Mouse (Mus musculus): ENCODE data around the gene Clcf1. TPM values are rescaled to one million over a fixed set of nuclear protein-coding genes. Genes with fewer than 3 reads are reported as not detected.

Gene Clcf1
- polyA plus RNA-seq, 1 experiment from 2014 or later = 2.5 TPM

DNA sequence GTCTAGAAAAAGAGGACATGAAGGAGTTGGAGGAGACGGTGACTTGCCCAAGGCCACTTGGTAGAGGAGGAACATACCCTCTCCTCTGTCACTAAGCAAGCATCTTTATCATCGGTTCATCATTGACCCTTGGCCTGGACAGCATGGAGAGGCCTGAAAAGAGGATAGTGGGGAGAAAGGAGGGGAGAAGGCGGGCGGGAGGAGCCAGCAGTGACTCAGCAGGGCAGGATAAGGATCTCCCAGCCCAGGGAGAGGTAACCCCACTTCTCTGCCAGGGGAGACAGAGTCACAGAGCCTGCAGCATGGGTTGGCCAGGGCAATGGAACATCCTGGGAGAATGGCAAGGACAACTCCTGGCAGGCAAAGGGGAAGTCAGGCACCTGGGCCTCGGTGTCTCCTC, 5.5 kb upstream of the Clcf1 start:
- Histone ChIP-seq H3K9me3 (replicated peaks; ENCODE audit: control insufficient read depth, low read length) (no peaks in the 10 kb centered on the region), H3K4me2 (no peak overlapping the region), H3K4me1 (ENCODE audit: control insufficient read depth, insufficient read depth, low read length) (peaks cover 12% of the 10 kb centered on the region), H3K27ac (ENCODE audit: low read depth, low read length) (no peak overlapping the region), H3K27me3 (ENCODE audit: control insufficient read depth, insufficient read depth, low read length) (peaks cover 37% of the 10 kb centered on the region), H3K4me3 (ENCODE audit: low read depth, low read length) (no peak overlapping the region), H3K36me3 (ENCODE audit: control insufficient read depth, insufficient read depth, low read length) (no peaks in the 10 kb centered on the region), H3K9ac (ENCODE audit: low read depth, low read length) (no peak overlapping the region)
- WGBS (ENCODE audit: insufficient replicate concordance) = 69% methylated on average over 5 of the region's 5 CpGs
- ATAC-seq (replicated peaks; ENCODE audit: insufficient number of reproducible peaks, low FRiP score, low TSS enrichment) = no peak

- no peak overlapping the region for H3K4me2 ChIP-seq
- no peak for ATAC-seq (replicated peaks; ENCODE audit: insufficient number of reproducible peaks, low FRiP score, low TSS enrichment)
- no peaks in the 10 kb centered on the region for H3K36me3 ChIP-seq (ENCODE audit: control insufficient read depth, insufficient read depth, low read length)
- no peak overlapping the region for H3K27ac ChIP-seq (ENCODE audit: low read depth, low read length)
- no peak overlapping the region for H3K4me3 ChIP-seq (ENCODE audit: low read depth, low read length)
- H3K4me1 ChIP-seq (ENCODE audit: control insufficient read depth, insufficient read depth, low read length) = peaks cover 34% of the 10 kb centered on the region
- peaks cover 62% of the 10 kb centered on the region for H3K27me3 ChIP-seq (ENCODE audit: control insufficient read depth, insufficient read depth, low read length)
- no peaks in the 10 kb centered on the region for H3K9me3 ChIP-seq (replicated peaks; ENCODE audit: control insufficient read depth, low read length)
- WGBS (ENCODE audit: insufficient replicate concordance) = 27% methylated on average over 4 of the region's 4 CpGs
- no peak overlapping the region for H3K9ac ChIP-seq (ENCODE audit: low read depth, low read length)
Measured at GRCm38 (mm10) chr19:4211891-4212588, 2.0 kb upstream of the Clcf1 start.

- Histone ChIP-seq H3K4me3 (ENCODE audit: low read depth, low read length) (peak overlapping the region; percentile 67; the same call in 1 of the 2 replicates), H3K36me3 (ENCODE audit: control insufficient read depth, insufficient read depth, low read length) (no peaks in the 10 kb centered on the region), H3K27ac (ENCODE audit: low read depth, low read length) (no peak overlapping the region), H3K4me2 (peak overlapping the region; percentile 100), H3K9ac (ENCODE audit: low read depth, low read length) (no peak overlapping the region; the same call in 1 of the 2 replicates), H3K4me1 (ENCODE audit: control insufficient read depth, insufficient read depth, low read length) (peaks cover 35% of the 10 kb centered on the region), H3K27me3 (ENCODE audit: control insufficient read depth, insufficient read depth, low read length) (peaks cover 69% of the 10 kb centered on the region), H3K9me3 (replicated peaks; ENCODE audit: control insufficient read depth, low read length) (no peaks in the 10 kb centered on the region)
- 6% methylated on average over 9 of the region's 9 CpGs for WGBS (ENCODE audit: insufficient replicate concordance)
- ATAC-seq (replicated peaks; ENCODE audit: insufficient number of reproducible peaks, low FRiP score, low TSS enrichment) = no peak
Measured at GRCm38 (mm10) chr19:4213524-4213974, 489 bp upstream of the Clcf1 start.

DNA sequence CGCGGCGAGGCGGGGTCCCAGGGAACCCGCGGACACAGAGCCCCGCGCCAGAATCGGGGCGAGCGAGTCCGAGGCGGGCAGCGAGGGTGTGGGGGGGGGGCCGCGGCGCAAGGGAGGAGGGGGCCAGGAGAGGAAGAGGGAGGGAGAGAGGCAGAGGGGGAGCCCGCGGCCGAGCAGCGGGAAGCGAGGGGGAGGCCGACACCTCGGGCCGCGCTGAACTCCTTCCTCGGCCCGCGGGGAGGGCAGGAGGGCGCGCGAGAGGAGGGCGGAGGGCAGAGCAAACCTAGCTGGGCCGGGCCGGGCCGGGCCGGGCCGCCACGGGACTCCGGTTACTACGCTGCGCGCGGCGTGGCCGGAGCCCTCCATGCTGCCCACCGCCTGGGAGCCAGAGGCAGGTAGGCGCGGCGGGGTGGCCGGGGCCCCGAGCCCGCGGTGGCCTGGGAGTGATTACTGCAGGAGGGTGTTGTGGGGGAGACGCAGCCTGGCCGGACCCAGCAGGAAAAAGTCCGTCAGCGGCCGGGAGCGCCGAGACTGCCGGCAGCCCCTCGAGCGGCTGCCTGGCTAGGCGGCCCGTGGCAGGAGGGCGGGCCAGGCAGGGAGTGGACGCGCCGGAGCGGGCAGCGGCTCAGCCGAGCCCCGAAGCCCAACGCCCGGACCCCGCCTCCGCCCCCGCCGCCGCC, 873 bp downstream of the Clcf1 start:
- 0% methylated on average over 43 of the region's 81 CpGs for WGBS (ENCODE audit: insufficient replicate concordance)

DNA sequence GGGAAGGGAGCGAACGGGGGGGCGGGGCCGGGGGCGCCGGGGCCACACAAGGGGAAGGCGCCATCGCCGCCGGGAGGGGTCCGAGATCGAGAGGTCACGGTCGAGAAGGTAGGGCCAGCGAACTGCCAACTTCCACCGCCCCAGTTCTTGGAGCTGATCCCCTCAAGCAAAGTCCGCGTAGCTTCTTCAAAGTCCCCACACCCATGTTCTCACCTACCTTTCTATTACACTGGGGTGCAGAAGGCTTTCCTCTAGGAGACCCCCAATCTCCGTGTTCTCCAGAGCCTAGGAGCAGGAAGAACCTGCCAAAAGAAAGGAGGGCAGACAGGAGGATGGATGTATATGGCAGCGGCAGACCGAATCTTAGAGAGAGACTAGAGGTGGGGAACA, 1.4 kb downstream of the Clcf1 start:
- no peak for ATAC-seq (replicated peaks; ENCODE audit: insufficient number of reproducible peaks, low FRiP score, low TSS enrichment)
- Histone ChIP-seq H3K36me3 (ENCODE audit: control insufficient read depth, insufficient read depth, low read length) (no peaks in the 10 kb centered on the region), H3K27ac (ENCODE audit: low read depth, low read length) (peak overlapping the region; percentile 73; the same call in 1 of the 2 replicates), H3K9ac (ENCODE audit: low read depth, low read length) (peak overlapping the region; percentile 78; the same call in 1 of the 2 replicates), H3K9me3 (replicated peaks; ENCODE audit: control insufficient read depth, low read length) (no peaks in the 10 kb centered on the region), H3K27me3 (ENCODE audit: control insufficient read depth, insufficient read depth, low read length) (peaks cover 64% of the 10 kb centered on the region), H3K4me2 (peak overlapping the region; percentile 100), H3K4me3 (ENCODE audit: low read depth, low read length) (peak overlapping the region; percentile 67), H3K4me1 (ENCODE audit: control insufficient read depth, insufficient read depth, low read length) (peaks cover 44% of the 10 kb centered on the region)
- 1% methylated on average over 21 of the region's 21 CpGs for WGBS (ENCODE audit: insufficient replicate concordance)

More for the DNA sequence above, 873 bp downstream of the Clcf1 start:
- Histone ChIP-seq H3K36me3 (ENCODE audit: control insufficient read depth, insufficient read depth, low read length) (no peaks in the 10 kb centered on the region), H3K27me3 (ENCODE audit: control insufficient read depth, insufficient read depth, low read length) (peaks cover 65% of the 10 kb centered on the region), H3K4me2 (peak overlapping the region; percentile 100), H3K4me3 (ENCODE audit: low read depth, low read length) (peak overlapping the region; percentile 67), H3K27ac (ENCODE audit: low read depth, low read length) (peak overlapping the region; percentile 73), H3K4me1 (ENCODE audit: control insufficient read depth, insufficient read depth, low read length) (peaks cover 39% of the 10 kb centered on the region), H3K9me3 (replicated peaks; ENCODE audit: control insufficient read depth, low read length) (no peaks in the 10 kb centered on the region), H3K9ac (ENCODE audit: low read depth, low read length) (peak overlapping the region; percentile 78)
- peak; percentile 7; the same call in 1 of the 2 replicates for ATAC-seq (replicated peaks; ENCODE audit: insufficient number of reproducible peaks, low FRiP score, low TSS enrichment)

DNA sequence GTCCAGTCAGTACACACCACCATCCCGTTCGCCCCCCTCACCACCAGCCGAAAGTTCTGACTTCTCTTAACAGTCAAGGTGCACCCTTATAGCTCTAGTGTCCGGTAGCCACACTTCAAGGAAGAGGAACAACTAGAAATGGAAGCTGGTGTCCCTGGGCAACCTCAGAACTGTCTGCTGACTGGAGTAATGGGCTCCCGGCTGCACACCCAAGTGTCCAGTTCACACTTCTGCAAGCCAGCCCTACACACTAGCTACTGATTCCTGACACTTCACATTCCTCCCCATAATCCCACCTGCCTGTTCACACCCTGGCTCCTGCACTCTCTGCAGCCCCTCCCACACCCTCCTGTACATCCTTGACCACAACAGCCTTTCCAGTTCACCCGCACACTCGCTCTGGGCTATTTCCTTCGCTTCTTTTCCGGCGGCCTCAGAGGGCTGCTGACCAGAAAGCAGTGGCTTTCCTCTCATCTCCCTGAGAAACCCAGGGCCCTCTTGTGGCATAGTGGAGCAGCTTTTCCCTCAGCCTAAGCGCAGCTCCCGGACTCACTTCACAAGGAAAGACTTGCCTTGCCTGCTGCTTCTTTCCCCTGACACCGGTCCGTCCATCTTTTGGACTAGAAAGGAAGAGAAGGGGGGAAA, 2.1 kb downstream of the Clcf1 start:
- Histone ChIP-seq H3K9me3 (replicated peaks; ENCODE audit: control insufficient read depth, low read length) (no peaks in the 10 kb centered on the region), H3K4me1 (ENCODE audit: control insufficient read depth, insufficient read depth, low read length) (peaks cover 51% of the 10 kb centered on the region), H3K27me3 (ENCODE audit: control insufficient read depth, insufficient read depth, low read length) (peaks cover 60% of the 10 kb centered on the region), H3K27ac (ENCODE audit: low read depth, low read length) (no peak overlapping the region), H3K4me3 (ENCODE audit: low read depth, low read length) (peak overlapping the region; percentile 6), H3K36me3 (ENCODE audit: control insufficient read depth, insufficient read depth, low read length) (no peaks in the 10 kb centered on the region), H3K4me2 (peak overlapping the region; percentile 49), H3K9ac (ENCODE audit: low read depth, low read length) (peak overlapping the region; percentile 47; the same call in 1 of the 2 replicates)
- WGBS (ENCODE audit: insufficient replicate concordance) = 16% methylated on average over 14 of the region's 14 CpGs
- ATAC-seq (replicated peaks; ENCODE audit: insufficient number of reproducible peaks, low FRiP score, low TSS enrichment) = no peak

DNA sequence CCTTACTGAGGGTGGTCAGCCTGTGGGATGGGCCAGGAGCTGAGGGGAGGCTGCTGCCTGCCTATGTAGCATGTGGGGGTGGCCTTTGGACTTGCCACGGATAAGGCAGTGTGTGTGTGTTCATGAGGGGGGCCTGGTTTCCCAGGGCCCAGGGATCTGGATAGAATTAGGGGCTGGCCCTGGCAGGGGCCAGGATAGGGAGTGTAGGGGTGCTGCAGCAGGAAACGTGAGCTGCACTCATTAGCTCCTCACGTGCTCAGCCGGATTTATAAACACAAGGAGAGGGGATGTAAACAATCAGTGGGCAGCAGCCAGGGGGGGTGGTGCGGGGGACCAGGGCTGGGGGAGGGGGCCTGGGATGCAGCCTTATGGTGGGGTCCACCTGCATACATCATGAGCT, 3.1 kb downstream of the Clcf1 start:
- no peaks in the 10 kb centered on the region for H3K36me3 ChIP-seq (ENCODE audit: control insufficient read depth, insufficient read depth, low read length)
- H3K9ac ChIP-seq (ENCODE audit: low read depth, low read length) = no peak overlapping the region; the same call in 1 of the 2 replicates
- H3K9me3 ChIP-seq (replicated peaks; ENCODE audit: control insufficient read depth, low read length) = no peaks in the 10 kb centered on the region
- H3K4me1 ChIP-seq (ENCODE audit: control insufficient read depth, insufficient read depth, low read length) = peaks cover 60% of the 10 kb centered on the region
- no peak for ATAC-seq (replicated peaks; ENCODE audit: insufficient number of reproducible peaks, low FRiP score, low TSS enrichment)
- whole genome bisulfite sequencing (ENCODE audit: insufficient replicate concordance) = 14% methylated on average over 5 of the region's 5 CpGs
- no peak overlapping the region for H3K27ac ChIP-seq (ENCODE audit: low read depth, low read length)
- H3K27me3 ChIP-seq (ENCODE audit: control insufficient read depth, insufficient read depth, low read length) = peaks cover 58% of the 10 kb centered on the region
- no peak overlapping the region for H3K4me3 ChIP-seq (ENCODE audit: low read depth, low read length)
- H3K4me2 ChIP-seq = peak overlapping the region; percentile 20; the same call in 1 of the 2 replicates

GRCm38 (mm10) chr19:4217855-4218254, 3.8 kb downstream of the Clcf1 start:
- Histone ChIP-seq H3K27me3 (ENCODE audit: control insufficient read depth, insufficient read depth, low read length) (peaks cover 56% of the 10 kb centered on the region), H3K9ac (ENCODE audit: low read depth, low read length) (no peak overlapping the region), H3K9me3 (replicated peaks; ENCODE audit: control insufficient read depth, low read length) (no peaks in the 10 kb centered on the region), H3K4me2 (no peak overlapping the region), H3K4me3 (ENCODE audit: low read depth, low read length) (no peak overlapping the region), H3K27ac (ENCODE audit: low read depth, low read length) (no peak overlapping the region), H3K4me1 (ENCODE audit: control insufficient read depth, insufficient read depth, low read length) (peaks cover 57% of the 10 kb centered on the region), H3K36me3 (ENCODE audit: control insufficient read depth, insufficient read depth, low read length) (no peaks in the 10 kb centered on the region)
- ATAC-seq (replicated peaks; ENCODE audit: insufficient number of reproducible peaks, low FRiP score, low TSS enrichment) = no peak
- 50% methylated on average over 3 of the region's 3 CpGs for WGBS (ENCODE audit: insufficient replicate concordance)

Measured in heart, embryonic 11.5 days (tissue).